Mouse (Mus musculus): Measurements from ENCODE around the gene Acnat2.
"Not testable (repeated sequence)": the region's sequence is repeated elsewhere in the genome, so short reads cannot be mapped to it uniquely, and the experiment has no call there.

Gene Acnat2

DNA sequence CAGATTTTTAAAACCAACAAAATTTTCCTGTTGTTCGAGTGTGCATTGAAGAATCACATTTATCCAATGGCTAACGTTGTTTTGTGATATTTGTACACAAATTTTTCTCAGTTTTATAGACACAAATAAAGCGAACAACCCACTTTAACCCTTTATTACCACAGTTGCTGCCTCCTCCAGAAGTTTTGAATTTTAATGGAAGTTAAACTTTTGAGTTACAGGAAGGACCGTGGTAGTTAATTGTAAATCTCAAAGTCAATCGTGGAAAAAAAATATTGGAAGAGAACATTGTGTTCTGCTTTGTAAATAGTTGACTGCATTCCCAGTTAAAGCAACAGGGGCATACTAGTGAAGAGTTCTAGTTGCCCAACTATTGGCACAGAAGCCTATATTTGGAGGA lies at the start of gene Acnat2:
Acnat2 (minus strand) TSS at position 195 of the 400 bp plus-strand sequence.
- peak in 1 of 2 experiments; percentile 35 for DNase-seq

DNA sequence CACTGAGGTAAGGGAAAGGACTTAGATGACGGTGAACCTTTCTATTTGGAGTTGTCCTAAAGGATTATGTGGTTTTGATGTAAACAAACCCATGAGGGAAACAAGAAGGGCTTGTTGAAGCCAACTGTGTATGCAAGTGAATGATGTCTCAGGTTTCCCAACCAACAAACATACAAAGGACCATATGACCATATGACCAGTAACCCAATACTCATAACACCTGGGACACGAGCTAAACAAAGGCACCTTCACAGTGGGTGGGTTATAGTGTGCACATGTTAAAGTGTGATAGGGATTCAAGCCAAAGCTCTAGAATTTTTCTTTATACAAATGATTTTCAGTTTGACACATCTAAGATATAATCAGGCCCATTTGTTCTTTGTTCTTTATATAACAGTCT lies 48.2 kb upstream of the Acnat2 start:
- DNase-seq, result no peak

DNA sequence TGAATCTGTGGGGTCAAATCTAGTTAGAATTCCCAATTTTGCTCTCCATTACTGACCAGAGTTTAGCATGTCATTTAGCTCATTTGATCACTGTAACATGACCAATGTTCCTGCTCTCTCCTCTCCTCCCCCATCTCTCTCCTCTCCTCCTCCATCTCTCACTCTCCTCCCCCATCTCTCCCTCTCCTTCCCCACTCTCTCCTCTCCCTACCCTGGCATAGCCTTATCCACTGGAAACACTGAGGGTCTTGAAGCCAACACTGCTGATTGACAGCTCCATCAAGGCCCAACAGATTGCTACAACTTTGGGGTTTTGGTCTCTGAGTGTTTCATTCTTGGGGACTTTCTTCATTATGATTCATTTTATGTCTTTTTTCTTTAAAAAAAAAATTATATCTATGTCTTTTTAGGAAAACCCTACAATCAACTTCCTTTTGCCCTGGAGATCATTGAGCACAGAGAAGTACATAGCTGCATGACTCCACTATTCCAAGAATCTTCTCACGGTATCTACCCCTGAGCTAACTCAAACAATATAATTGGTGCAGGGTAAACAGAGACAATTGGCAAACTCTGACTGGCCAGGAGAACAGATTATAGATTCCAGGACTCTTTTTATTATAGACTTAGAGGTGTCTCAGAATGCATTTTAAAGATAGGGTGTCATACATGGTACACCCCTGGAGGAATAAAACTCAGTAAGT lies 44.0 kb upstream of the Acnat2 start:
- no peak for DNase-seq

DNA sequence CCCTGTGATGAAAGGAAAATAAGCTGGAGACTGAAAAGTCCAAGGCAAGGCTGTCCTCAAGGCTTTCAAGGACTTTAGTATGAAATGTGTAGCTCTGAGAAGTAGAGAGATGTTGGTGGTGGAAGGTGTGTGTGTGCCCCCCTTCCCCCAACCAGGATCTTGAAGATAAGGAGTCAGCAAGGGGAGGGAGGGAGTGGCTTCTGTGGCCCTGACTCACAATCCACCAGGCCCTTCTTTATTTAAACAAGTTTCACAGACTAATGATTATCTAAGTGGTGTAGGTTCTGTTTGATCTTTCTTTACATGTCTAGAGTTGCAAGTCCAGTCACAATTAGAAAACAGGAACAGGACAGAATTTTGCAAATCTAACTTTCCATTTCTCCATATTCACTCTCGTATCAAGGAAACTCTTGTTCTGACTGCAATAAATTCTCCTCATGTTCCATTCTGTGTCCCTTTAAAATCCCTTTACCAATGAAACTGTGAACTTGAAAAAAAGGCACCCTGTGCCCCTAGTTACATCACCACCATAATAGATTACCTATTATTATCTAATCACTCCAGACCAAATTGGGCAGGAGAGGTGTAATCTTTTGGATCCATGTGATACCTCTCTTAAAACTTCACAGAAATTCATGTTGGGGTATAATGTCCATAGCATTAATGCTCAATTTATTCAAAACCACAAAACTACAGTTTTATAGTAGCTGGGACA lies 43.3 kb upstream of the Acnat2 start:
- not testable (repeated sequence) for DNase-seq

DNA sequence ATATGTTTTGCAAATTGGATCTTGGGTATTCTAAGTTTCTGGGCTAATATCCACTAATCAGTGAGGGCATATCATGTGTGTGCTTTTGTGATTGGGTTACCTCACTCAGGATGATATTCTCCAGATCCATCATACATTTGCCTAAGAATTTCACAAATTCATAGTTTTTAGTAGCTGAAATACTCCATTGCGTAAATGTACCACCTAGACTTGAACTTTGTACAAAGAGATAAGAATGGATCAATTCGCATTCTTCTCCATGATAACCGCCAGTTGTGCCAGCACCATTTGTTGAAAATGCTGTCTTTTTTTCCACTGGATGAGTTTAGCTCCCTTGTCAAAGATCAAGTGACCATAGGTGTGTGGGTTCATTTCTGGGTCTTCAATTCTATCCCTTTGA lies 29.0 kb upstream of the Acnat2 start:
- DNase-seq, result not testable (repeated sequence)

DNA sequence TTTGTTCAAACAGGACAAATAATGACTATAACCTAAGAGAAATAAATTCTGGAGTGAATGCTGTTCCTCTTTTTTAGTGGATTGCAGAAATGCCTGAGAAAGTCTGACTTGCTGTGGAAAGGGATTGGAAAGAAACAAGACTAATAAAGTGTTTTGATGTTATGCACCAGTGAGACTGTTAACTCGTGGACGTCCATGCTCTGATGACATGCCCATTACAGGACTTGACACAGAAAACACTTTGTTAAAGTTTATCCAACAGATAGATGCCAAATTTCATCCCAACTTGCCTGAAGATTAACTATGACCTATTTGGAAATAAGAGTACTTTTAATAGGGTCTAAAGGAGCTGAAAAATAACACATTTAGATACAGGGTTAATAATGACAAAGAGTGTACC lies 2.2 kb upstream of the Acnat2 start:
- peak; percentile 39 to 74 for DNase-seq

DNA sequence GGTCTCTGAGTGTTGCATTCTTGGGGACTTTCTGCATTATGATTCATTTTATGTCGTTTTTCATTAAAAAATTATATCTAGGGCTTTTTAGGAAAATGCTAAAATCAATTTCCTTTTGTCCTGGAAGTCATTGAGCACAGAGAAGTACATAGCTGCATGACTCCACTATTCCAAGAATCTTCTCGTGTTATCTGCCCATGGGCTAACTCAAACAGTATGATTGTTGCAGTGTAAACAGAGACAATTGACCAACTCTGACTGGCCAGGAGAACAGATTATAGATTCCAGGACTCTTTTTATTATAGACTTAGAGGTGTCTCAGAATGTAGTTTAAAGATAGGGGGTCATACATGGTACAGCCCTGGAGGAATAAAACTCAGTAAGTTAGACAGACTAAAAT lies 21.1 kb downstream of the Acnat2 start:
- no peak for DNase-seq

DNA sequence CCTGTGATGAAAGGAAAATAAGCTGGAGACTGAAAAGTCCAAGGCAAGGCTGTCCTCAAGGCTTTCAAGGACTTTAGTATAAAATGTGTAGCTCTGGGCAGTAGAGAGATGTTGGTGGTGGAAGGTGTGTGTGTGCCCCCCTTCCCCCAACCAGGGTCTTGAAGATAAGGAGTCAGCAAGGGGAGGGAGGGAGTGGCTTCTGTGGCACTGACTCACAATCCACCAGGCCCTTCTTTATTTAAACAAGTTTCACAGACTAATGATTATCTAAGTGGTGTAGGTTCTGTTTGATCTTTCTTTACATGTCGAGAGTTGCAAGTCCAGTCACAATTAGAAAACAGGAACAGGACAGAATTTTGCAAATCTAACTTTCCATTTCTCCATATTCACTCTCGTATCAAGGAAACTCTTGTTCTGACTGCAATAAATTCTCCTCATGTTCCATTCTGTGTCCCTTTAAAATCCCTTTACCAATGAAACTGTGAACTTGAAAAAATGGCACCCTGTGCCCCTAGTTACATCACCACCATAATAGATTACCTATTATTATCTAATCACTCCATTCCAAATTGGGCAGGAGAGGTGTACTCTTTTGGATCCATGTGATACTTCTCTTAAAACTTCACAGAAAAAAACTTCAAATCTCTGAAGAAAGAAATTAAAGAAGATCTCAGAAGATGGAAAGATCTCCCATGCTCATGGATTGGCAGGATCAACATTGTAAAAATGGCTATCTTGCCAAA lies 24.2 kb downstream of the Acnat2 start:
- not testable (repeated sequence) for DNase-seq

DNA sequence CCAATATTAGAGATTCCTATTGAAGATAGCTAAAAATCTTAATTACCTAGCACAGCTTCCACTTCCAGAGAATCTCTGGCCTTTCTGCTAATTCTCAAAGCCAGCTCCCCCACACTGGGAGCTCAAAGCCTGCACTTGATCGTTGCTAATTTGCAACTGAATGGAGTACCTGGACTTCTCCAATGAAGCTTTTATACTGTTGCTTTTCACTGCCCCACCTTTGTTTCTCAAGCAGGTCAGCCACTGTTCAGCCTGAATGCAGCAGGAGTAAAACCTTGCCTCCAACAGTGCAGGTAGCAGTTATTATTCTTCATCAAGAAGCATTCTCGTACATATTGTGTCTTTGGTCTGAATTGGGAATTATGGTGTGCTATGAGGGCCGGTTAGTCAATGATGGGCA lies 39.9 kb downstream of the Acnat2 start:
- not testable (repeated sequence) for DNase-seq

DNA sequence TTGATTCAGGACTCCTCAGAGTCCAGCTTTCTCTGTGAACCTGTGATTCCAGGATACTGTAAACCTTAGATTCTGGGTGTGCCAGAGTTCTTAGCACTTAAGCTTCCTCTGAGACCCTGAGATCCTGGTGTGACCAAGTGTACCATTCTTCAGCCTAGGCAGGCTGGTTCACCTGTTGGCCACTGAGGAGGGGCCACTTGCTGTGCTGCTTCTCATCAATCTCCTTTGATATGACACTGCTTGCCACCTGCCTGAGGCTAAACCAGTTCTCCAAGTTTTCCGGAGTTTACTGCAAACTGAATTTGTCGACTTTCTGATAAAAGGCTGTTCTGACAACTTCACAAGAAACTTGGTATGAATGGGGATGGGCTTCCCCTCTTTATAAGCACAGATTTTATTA lies 50.9 kb downstream of the Acnat2 start:
- no peak for DNase-seq

DNA sequence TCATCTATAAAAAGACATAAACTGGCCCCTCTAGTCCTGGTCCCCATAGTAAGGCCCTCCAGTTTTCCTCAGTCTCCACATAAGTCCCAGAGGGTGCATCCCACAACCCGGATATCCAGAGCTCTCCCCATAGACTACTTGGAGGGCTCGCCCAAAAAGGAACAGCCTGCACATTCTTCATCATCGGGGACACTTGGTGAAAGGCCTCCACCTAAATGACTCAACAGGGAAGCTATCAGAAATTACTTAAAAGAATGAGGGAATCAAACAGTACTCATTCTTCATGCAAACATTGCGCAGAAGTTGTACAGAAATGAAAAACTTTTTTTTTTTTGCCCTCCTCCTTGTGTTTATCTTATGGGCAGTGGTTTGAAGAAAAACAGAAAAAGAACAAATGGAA lies 57.5 kb downstream of the Acnat2 start:
- DNase-seq, result no peak

DNA sequence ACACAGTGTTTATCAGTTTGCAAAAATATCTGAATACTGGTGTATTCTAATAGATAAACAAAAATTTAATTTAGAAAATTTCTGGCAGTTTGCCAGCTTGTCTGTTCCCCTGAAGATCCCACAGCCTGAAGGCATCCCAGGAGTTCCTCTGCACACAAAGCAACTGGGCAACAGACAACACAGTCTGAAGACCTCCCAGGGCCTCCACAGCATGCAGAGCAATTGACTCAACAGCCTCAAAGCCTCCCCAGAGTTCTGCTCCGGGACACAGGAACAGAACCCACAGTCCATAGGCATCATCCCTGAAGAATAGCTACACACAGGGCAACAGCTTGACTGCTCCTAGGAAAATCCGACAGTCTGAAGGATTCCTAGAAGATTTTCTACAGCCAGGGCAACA lies 59.3 kb downstream of the Acnat2 start:
- no peak for DNase-seq

DNA sequence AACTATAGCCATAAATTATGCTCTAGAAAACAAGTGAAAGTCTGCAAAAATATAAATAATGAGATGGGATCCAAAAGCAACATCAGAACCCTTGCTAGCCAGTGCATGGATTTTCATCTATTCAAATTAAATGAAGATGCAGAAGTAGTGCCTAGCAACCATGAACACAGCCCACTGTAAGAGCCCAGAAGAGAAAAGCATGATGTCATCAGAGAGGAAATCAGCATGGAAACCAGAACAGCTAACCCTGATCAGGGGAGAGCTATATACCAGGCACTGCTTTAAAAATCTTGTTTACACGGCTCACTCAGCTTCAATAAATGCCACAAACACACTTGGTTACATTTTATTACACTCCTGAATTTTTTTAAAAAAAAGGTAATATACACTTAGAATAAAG lies 60.0 kb downstream of the Acnat2 start:
- not testable (repeated sequence) for DNase-seq

DNA sequence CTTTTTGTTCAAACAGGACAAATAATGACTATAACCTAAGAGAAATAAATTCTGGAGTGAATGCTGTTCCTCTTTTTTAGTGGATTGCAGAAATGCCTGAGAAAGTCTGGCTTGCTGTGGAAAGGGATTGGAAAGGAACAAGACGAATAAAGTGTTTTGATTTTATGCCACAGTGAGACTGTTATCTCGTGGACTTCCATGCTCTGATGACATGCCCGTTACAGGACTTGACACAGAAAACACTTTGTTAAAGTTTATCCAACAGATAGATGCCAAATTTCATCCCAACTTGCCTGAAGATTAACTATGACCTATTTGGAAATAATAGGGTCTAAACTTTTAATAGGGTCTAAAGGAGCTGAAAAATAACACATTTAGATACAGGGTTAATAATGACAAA lies 67.9 kb downstream of the Acnat2 start:
- peak; percentile 8 to 54 for DNase-seq

DNA sequence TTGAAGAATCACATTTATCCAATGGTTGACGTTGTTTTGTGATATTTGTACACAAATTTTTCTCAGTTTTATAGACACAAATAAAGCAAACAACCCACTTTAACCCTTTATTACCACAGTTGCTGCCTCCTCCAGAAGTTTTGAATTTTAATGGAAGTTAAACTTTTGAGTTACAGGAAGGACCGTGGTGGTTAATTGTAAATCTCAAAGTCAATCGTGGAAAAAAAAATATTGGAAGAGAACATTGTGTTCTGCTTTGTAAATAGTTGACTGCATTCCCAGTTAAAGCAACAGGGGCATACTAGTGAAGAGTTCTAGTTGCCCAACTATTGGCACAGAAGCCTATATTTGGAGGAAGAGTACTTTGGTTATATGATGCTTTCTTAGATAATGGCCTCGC lies 70.0 kb downstream of the Acnat2 start:
- DNase-seq, result peak in 1 of 2 experiments; percentile 39

All from kidney, postnatal 36 days (tissue).